Mouse (Mus musculus) kidney, embryonic 14.5 days (tissue): ENCODE measurements at regions not wholly inside any gene's neighbourhood (a gene's known extent, or its start where the extent isn't known, plus 50 kb on each side); places are given as distances from the start of the nearest gene placed in this dataset.

Experiments used
- ATAC-seq: fragments of 200-750 bp; cut with Nextera tagmentation; 2 replicates; pipeline ENCODE4 v1.8.0; 2017; ENCODE audit warnings: moderate number of reproducible peaks, mild to moderate bottlenecking, moderate TSS enrichment, moderate library complexity; ENCODE audit not compliant: low FRiP score, low TSS enrichment
- H3K27ac ChIP-seq: fragments of 300-500 bp; sonication (generic); 2 replicates; pipeline ENCODE4 v1.5.1; 2014; ENCODE audit warnings: low read depth, mild to moderate bottlenecking, low read length, moderate library complexity, mixed read lengths
- H3K27me3 ChIP-seq: fragments of 300-500 bp; sonication (generic); 2 replicates; pipeline ENCODE4 v1.6.1; 2014; ENCODE audit warnings: mild to moderate bottlenecking, low read length; ENCODE audit not compliant: control insufficient read depth, insufficient read depth
- H3K36me3 ChIP-seq: fragments of 300-500 bp; sonication (generic); 2 replicates; pipeline ENCODE4 v1.6.1; 2014; ENCODE audit warnings: low read length, mixed read lengths; ENCODE audit not compliant: control insufficient read depth, insufficient read depth
- H3K4me1 ChIP-seq: fragments of 300-500 bp; sonication (generic); 2 replicates; pipeline ENCODE4 v1.6.1; 2014; ENCODE audit warnings: low read length, mixed read lengths; ENCODE audit not compliant: control insufficient read depth, insufficient read depth
- H3K4me2 ChIP-seq: fragments of 300-500 bp; sonication (generic); replicated peaks from 2 replicates; pipeline ENCODE4 v1.6.1; 2014; ENCODE audit warnings: low read depth, mild to moderate bottlenecking, low read length
- H3K4me3 ChIP-seq: fragments of 300-500 bp; sonication (generic); 2 replicates; pipeline ENCODE4 v1.5.1; 2014; ENCODE audit warnings: mild to moderate bottlenecking, low read length
- H3K9ac ChIP-seq: fragments of 300-500 bp; sonication (generic); 2 replicates; pipeline ENCODE4 v1.6.1; 2014; ENCODE audit warnings: low read depth, mild to moderate bottlenecking, low read length, moderate library complexity
- H3K9me3 ChIP-seq: fragments of 300-500 bp; sonication (generic); 2 replicates; pipeline ENCODE4 v1.6.1; 2016; ENCODE audit warnings: low read length; ENCODE audit not compliant: control insufficient read depth
- WGBS: fragments of 180-500 bp; shearing (Covaris S2); extraction: QIAGEN DNeasy Blood & Tissue Kit; methylation state at CpG from one replicate; pipeline ENCODE4 v1.1.7; 2014; 5-methylcytosine and 5-hydroxymethylcytosine counted together

- no peak overlapping the region for H3K4me3 ChIP-seq
- no peak overlapping the region for H3K9ac ChIP-seq
- H3K9me3 ChIP-seq, result no peaks in the 10 kb centered on the region
- H3K4me2 ChIP-seq, result no peak overlapping the region
- H3K27ac ChIP-seq, result no peak overlapping the region
- no peaks in the 10 kb centered on the region for H3K4me1 ChIP-seq
- no peak for ATAC-seq
- no peaks in the 10 kb centered on the region for H3K27me3 ChIP-seq
- H3K36me3 ChIP-seq, result no peaks in the 10 kb centered on the region
- 72% methylated on average over 5 of the region's 5 CpGs for WGBS
These were observed 326.2 kb upstream of the Tnp1 start for GRCm38 (mm10) chr1:73341911-73342310.

GRCm38 (mm10) chr1:73337401-73337800 is 321.7 kb upstream of the Tnp1 start:
- H3K9ac ChIP-seq, result no peak overlapping the region
- H3K4me2 ChIP-seq, result no peak overlapping the region
- H3K36me3 ChIP-seq, result no peaks in the 10 kb centered on the region
- H3K9me3 ChIP-seq, result no peaks in the 10 kb centered on the region
- no peaks in the 10 kb centered on the region for H3K4me1 ChIP-seq
- no peak overlapping the region for H3K27ac ChIP-seq
- no peak for ATAC-seq
- H3K27me3 ChIP-seq, result no peaks in the 10 kb centered on the region
- no peak overlapping the region for H3K4me3 ChIP-seq
- 53% methylated on average over 2 of the region's 2 CpGs for WGBS

- Histone ChIP-seq H3K27ac (no peak overlapping the region), H3K9ac (no peak overlapping the region), H3K9me3 (no peaks in the 10 kb centered on the region), H3K4me1 (peaks cover 5% of the 10 kb centered on the region; the same call in 1 of the 2 replicates), H3K27me3 (no peaks in the 10 kb centered on the region), H3K4me2 (no peak overlapping the region), H3K4me3 (no peak overlapping the region), H3K36me3 (no peaks in the 10 kb centered on the region)
- no peak for ATAC-seq
- WGBS, result 81% methylated on average over 4 of the region's 4 CpGs
These were observed 293.8 kb upstream of the Tnp1 start for GRCm38 (mm10) chr1:73309556-73309955.

GRCm38 (mm10) chr1:73308420-73308819 is 292.7 kb upstream of the Tnp1 start:
- H3K27ac ChIP-seq, result no peak overlapping the region
- no peaks in the 10 kb centered on the region for H3K27me3 ChIP-seq
- peaks cover 5% of the 10 kb centered on the region; the same call in 1 of the 2 replicates for H3K4me1 ChIP-seq
- no peak for ATAC-seq
- H3K4me2 ChIP-seq, result no peak overlapping the region
- no peaks in the 10 kb centered on the region for H3K36me3 ChIP-seq
- H3K9me3 ChIP-seq, result no peaks in the 10 kb centered on the region
- WGBS, result 90% methylated on average over 4 of the region's 4 CpGs
- no peak overlapping the region for H3K9ac ChIP-seq
- H3K4me3 ChIP-seq, result no peak overlapping the region

- peak; percentile 77; the same call in 1 of the 2 replicates for ATAC-seq
- Histone ChIP-seq H3K36me3 (no peaks in the 10 kb centered on the region), H3K9ac (no peak overlapping the region), H3K4me3 (no peak overlapping the region), H3K9me3 (no peaks in the 10 kb centered on the region), H3K4me1 (peaks cover 5% of the 10 kb centered on the region; the same call in 1 of the 2 replicates), H3K27ac (no peak overlapping the region), H3K27me3 (no peaks in the 10 kb centered on the region), H3K4me2 (no peak overlapping the region)
- 5% methylated on average over 3 of the region's 3 CpGs for WGBS
These were observed 291.5 kb upstream of the Tnp1 start for GRCm38 (mm10) chr1:73307194-73307593.

GRCm38 (mm10) chr1:73299978-73300688 is 284.4 kb upstream of the Tnp1 start:
- H3K36me3 ChIP-seq, result no peaks in the 10 kb centered on the region
- H3K27ac ChIP-seq, result no peak overlapping the region
- H3K27me3 ChIP-seq, result no peaks in the 10 kb centered on the region
- no peak overlapping the region for H3K4me3 ChIP-seq
- H3K4me1 ChIP-seq, result no peaks in the 10 kb centered on the region
- H3K4me2 ChIP-seq, result no peak overlapping the region
- H3K9me3 ChIP-seq, result no peaks in the 10 kb centered on the region
- no peak overlapping the region for H3K9ac ChIP-seq
- no peak for ATAC-seq
- WGBS, result 58% methylated on average over 4 of the region's 4 CpGs

GRCm38 (mm10) chr1:73285342-73285741 is 269.6 kb upstream of the Tnp1 start:
- H3K9ac ChIP-seq, result no peak overlapping the region
- H3K36me3 ChIP-seq, result no peaks in the 10 kb centered on the region
- H3K27me3 ChIP-seq, result no peaks in the 10 kb centered on the region
- no peak overlapping the region for H3K27ac ChIP-seq
- no peaks in the 10 kb centered on the region for H3K4me1 ChIP-seq
- H3K9me3 ChIP-seq, result 0 out of 2 replicates have a peak, but pooled peaks cover 7% of the 10 kb centered on the region
- H3K4me2 ChIP-seq, result no peak overlapping the region
- no peak overlapping the region for H3K4me3 ChIP-seq
- 88% methylated on average over 2 of the region's 2 CpGs for WGBS
- ATAC-seq, result no peak

- no peak for ATAC-seq
- Histone ChIP-seq H3K9ac (no peak overlapping the region), H3K27me3 (no peaks in the 10 kb centered on the region), H3K27ac (no peak overlapping the region), H3K9me3 (no peaks in the 10 kb centered on the region), H3K4me1 (no peaks in the 10 kb centered on the region), H3K36me3 (no peaks in the 10 kb centered on the region), H3K4me3 (no peak overlapping the region), H3K4me2 (no peak overlapping the region)
- WGBS, result 42% methylated on average over 2 of the region's 2 CpGs
These were observed 258.8 kb upstream of the Tnp1 start for GRCm38 (mm10) chr1:73274480-73274879.

- Histone ChIP-seq H3K4me1 (no peaks in the 10 kb centered on the region), H3K4me3 (no peak overlapping the region), H3K27me3 (no peaks in the 10 kb centered on the region), H3K9ac (no peak overlapping the region), H3K36me3 (no peaks in the 10 kb centered on the region), H3K4me2 (no peak overlapping the region), H3K9me3 (no peaks in the 10 kb centered on the region), H3K27ac (no peak overlapping the region)
- 70% methylated on average over 6 of the region's 6 CpGs for WGBS
- no peak for ATAC-seq
These were observed 255.2 kb upstream of the Tnp1 start for GRCm38 (mm10) chr1:73270787-73271391.
